Mouse (Mus musculus): ENCODE data around the gene Ptov1.

Ptov1 gene

GRCm38 (mm10) chr7:44869697-44870528 is at the start of gene Ptov1:
Ptov1 (minus strand) TSS chr7:44869788.
- DNase-seq (ENCODE audit: inconsistent ontology term), result peak; percentile 97

GRCm38 (mm10) chr7:44919127-44919526 is 49.5 kb upstream of the Ptov1 start:
- DNase-seq (ENCODE audit: inconsistent ontology term), result peak; percentile 56

GRCm38 (mm10) chr7:44918219-44918618 is 48.6 kb upstream of the Ptov1 start:
- DNase-seq (ENCODE audit: inconsistent ontology term), result no peak

- DNase-seq (ENCODE audit: inconsistent ontology term), result no peak
These were observed 47.3 kb upstream of the Ptov1 start for GRCm38 (mm10) chr7:44916881-44917280.

GRCm38 (mm10) chr7:44916191-44916590 is 46.6 kb upstream of the Ptov1 start:
- no peak for DNase-seq (ENCODE audit: inconsistent ontology term)

GRCm38 (mm10) chr7:44915314-44915713 is 45.7 kb upstream of the Ptov1 start:
- no peak for DNase-seq (ENCODE audit: inconsistent ontology term)

- no peak for DNase-seq (ENCODE audit: inconsistent ontology term)
These were observed 44.8 kb upstream of the Ptov1 start for GRCm38 (mm10) chr7:44914396-44914795.

- peak; percentile 86 for DNase-seq (ENCODE audit: inconsistent ontology term)
These were observed 39.3 kb upstream of the Ptov1 start for GRCm38 (mm10) chr7:44908706-44909476.

- no peak for DNase-seq (ENCODE audit: inconsistent ontology term)
These were observed 35.8 kb upstream of the Ptov1 start for GRCm38 (mm10) chr7:44905430-44905829.

- peak; percentile 68 for DNase-seq (ENCODE audit: inconsistent ontology term)
These were observed 31.7 kb upstream of the Ptov1 start for GRCm38 (mm10) chr7:44901230-44901722.

GRCm38 (mm10) chr7:44900632-44901031 is 31.0 kb upstream of the Ptov1 start:
- DNase-seq (ENCODE audit: inconsistent ontology term), result no peak

- no peak for DNase-seq (ENCODE audit: inconsistent ontology term)
These were observed 29.0 kb upstream of the Ptov1 start for GRCm38 (mm10) chr7:44898607-44899006.

GRCm38 (mm10) chr7:44896499-44896898 is 26.9 kb upstream of the Ptov1 start:
- no peak for DNase-seq (ENCODE audit: inconsistent ontology term)

- peak; percentile 95 for DNase-seq (ENCODE audit: inconsistent ontology term)
These were observed 26.2 kb upstream of the Ptov1 start, which contains the start of gene Fuz for GRCm38 (mm10) chr7:44895593-44896434. Fuz (plus strand) TSS chr7:44896079.

GRCm38 (mm10) chr7:44895206-44895592 is 25.6 kb upstream of the Ptov1 start:
- no peak for DNase-seq (ENCODE audit: inconsistent ontology term)

GRCm38 (mm10) chr7:44894175-44894574 is 24.6 kb upstream of the Ptov1 start:
- no peak for DNase-seq (ENCODE audit: inconsistent ontology term)

GRCm38 (mm10) chr7:44893197-44893596 is 23.6 kb upstream of the Ptov1 start:
- DNase-seq (ENCODE audit: inconsistent ontology term), result peak; percentile 27

- DNase-seq (ENCODE audit: inconsistent ontology term), result peak; percentile 94
These were observed 22.8 kb upstream of the Ptov1 start, which contains the start of gene Med25 for GRCm38 (mm10) chr7:44892276-44892921. Med25 (minus strand) TSS chr7:44892712.

- no peak for DNase-seq (ENCODE audit: inconsistent ontology term)
These were observed 22.0 kb upstream of the Ptov1 start for GRCm38 (mm10) chr7:44891611-44892010.

- no peak for DNase-seq (ENCODE audit: inconsistent ontology term)
These were observed 21.1 kb upstream of the Ptov1 start for GRCm38 (mm10) chr7:44890737-44891136.

GRCm38 (mm10) chr7:44890180-44890579 is 20.6 kb upstream of the Ptov1 start:
- DNase-seq (ENCODE audit: inconsistent ontology term), result no peak

Data from Muller cell, postnatal 12 days (primary cell).